Mouse (Mus musculus) stomach, embryonic 15.5 days (tissue): Measurements from ENCODE around the gene Ell. TPM values are rescaled to one million over a fixed set of nuclear protein-coding genes. Genes with fewer than 3 reads are reported as not detected.

ENCODE experiments used
- ATAC-seq: fragments of 200-750 bp; cut with Nextera tagmentation; 2 replicates; pipeline ENCODE4 v1.8.0; 2017; ENCODE audit warnings: low read depth, moderate number of reproducible peaks, moderate TSS enrichment; ENCODE audit not compliant: insufficient read depth, low FRiP score
- H3K27ac ChIP-seq: fragments of 300-500 bp; sonication (generic); 2 replicates; pipeline ENCODE4 v1.5.1; 2015; ENCODE audit warnings: mild to moderate bottlenecking, inconsistent platforms
- H3K27me3 ChIP-seq: fragments of 300-500 bp; sonication (generic); replicated peaks from 2 replicates; pipeline ENCODE4 v1.6.1; 2015; ENCODE audit warnings: inconsistent platforms
- H3K36me3 ChIP-seq: fragments of 300-500 bp; sonication (generic); 2 replicates; pipeline ENCODE4 v1.6.1; 2015; ENCODE audit warnings: inconsistent platforms
- H3K4me1 ChIP-seq: fragments of 300-500 bp; sonication (generic); 2 replicates; pipeline ENCODE4 v1.6.1; 2015; ENCODE audit warnings: inconsistent platforms
- H3K4me2 ChIP-seq: fragments of 300-500 bp; sonication (generic); 2 replicates; pipeline ENCODE4 v1.6.1; 2015; ENCODE audit warnings: mild to moderate bottlenecking, inconsistent platforms
- H3K4me3 ChIP-seq: fragments of 300-500 bp; sonication (generic); replicated peaks from 2 replicates; pipeline ENCODE4 v1.5.1; 2015; ENCODE audit warnings: inconsistent platforms
- H3K9ac ChIP-seq: fragments of 300-500 bp; sonication (generic); 2 replicates; pipeline ENCODE4 v1.6.1; 2015; ENCODE audit warnings: inconsistent platforms
- H3K9me3 ChIP-seq: fragments of 300-500 bp; sonication (generic); 2 replicates; pipeline ENCODE4 v1.6.1; 2016; ENCODE audit warnings: inconsistent platforms
- whole genome bisulfite sequencing: fragments of 180-500 bp; shearing (Covaris S2); methylation state at CpG from one replicate; pipeline ENCODE4 v1.1.7; 2015; 5-methylcytosine and 5-hydroxymethylcytosine counted together
- polyA plus RNA-seq: library from polyadenylated mRNA; unstranded; fragments of >200 nt; fragmentation: Nextera tagmentation; extraction: Ambion mirVana; gene quantifications from 2 replicates; pipeline ENCODE4 v1.2.1, GENCODE M21; 2015

The Ell gene
- polyA plus RNA-seq, 1 experiment from 2014 or later: 16.1 TPM

- Histone ChIP-seq H3K4me1 (peaks cover 28% of the 10 kb centered on the region), H3K9ac (no peak overlapping the region), H3K9me3 (no peaks in the 10 kb centered on the region), H3K27ac (0 out of 2 replicates have a peak overlapping the region, but pooled peaks have one; percentile 41), H3K4me3 (no peak overlapping the region), H3K4me2 (no peak overlapping the region), H3K27me3 (no peaks in the 10 kb centered on the region), H3K36me3 (no peaks in the 10 kb centered on the region)
- WGBS: 78% methylated on average over 8 of the region's 8 CpGs
- no peak for ATAC-seq
These were observed 76.0 kb downstream of the Ell start for GRCm38 (mm10) chr8:70615281-70615680.

- no peaks in the 10 kb centered on the region for H3K9me3 ChIP-seq
- H3K9ac ChIP-seq: no peak within 1 kb of the TSS
- H3K27me3 ChIP-seq: no peaks in the 10 kb centered on the region
- 65% methylated on average over 3 of the region's 3 CpGs for WGBS
- no peaks in the 10 kb centered on the region for H3K36me3 ChIP-seq
- peaks cover 23% of the 10 kb centered on the region for H3K4me1 ChIP-seq
- ATAC-seq: no peak
- H3K4me2 ChIP-seq: no peak within 1 kb of the TSS
- peak within 1 kb of the TSS; percentile 41; the same call in 1 of the 2 replicates for H3K27ac ChIP-seq
- 0 out of 2 replicates have a peak within 1 kb of the TSS, but pooled peaks have one; percentile 4 for H3K4me3 ChIP-seq
These were observed 76.6 kb downstream of the Ell start, which contains the start of gene Lrrc25 for GRCm38 (mm10) chr8:70615894-70616293. Gene Lrrc25 (plus strand): TSS chr8:70616155.

GRCm38 (mm10) chr8:70616645-70617044 is 77.4 kb downstream of the Ell start:
- Histone ChIP-seq H3K4me1 (peaks cover 21% of the 10 kb centered on the region), H3K27me3 (no peaks in the 10 kb centered on the region), H3K4me2 (no peak overlapping the region), H3K27ac (no peak overlapping the region), H3K4me3 (0 out of 2 replicates have a peak overlapping the region, but pooled peaks have one; percentile 4), H3K36me3 (no peaks in the 10 kb centered on the region), H3K9ac (no peak overlapping the region), H3K9me3 (no peaks in the 10 kb centered on the region)
- ATAC-seq: no peak
- 49% methylated on average over 11 of the region's 11 CpGs for WGBS

GRCm38 (mm10) chr8:70617985-70618384 is 78.7 kb downstream of the Ell start:
- WGBS: 81% methylated on average over 11 of the region's 11 CpGs
- H3K4me3 ChIP-seq: peak overlapping the region; percentile 4; the same call in 1 of the 2 replicates
- peaks cover 18% of the 10 kb centered on the region for H3K4me1 ChIP-seq
- no peak overlapping the region for H3K9ac ChIP-seq
- no peaks in the 10 kb centered on the region for H3K36me3 ChIP-seq
- peak overlapping the region; percentile 18 for H3K27ac ChIP-seq
- H3K27me3 ChIP-seq: no peaks in the 10 kb centered on the region
- ATAC-seq: no peak
- no peaks in the 10 kb centered on the region for H3K9me3 ChIP-seq
- 0 out of 2 replicates have a peak overlapping the region, but pooled peaks have one; percentile 1 for H3K4me2 ChIP-seq

- Histone ChIP-seq H3K9me3 (no peaks in the 10 kb centered on the region), H3K4me1 (peaks cover 13% of the 10 kb centered on the region), H3K36me3 (no peaks in the 10 kb centered on the region), H3K4me3 (no peak overlapping the region), H3K4me2 (no peak overlapping the region), H3K27me3 (no peaks in the 10 kb centered on the region), H3K9ac (no peak overlapping the region), H3K27ac (no peak overlapping the region)
- peak; percentile 68; the same call in 1 of the 2 replicates for ATAC-seq
- 30% methylated on average over 9 of the region's 9 CpGs for whole genome bisulfite sequencing
These were observed 79.7 kb downstream of the Ell start for GRCm38 (mm10) chr8:70618888-70619334.

GRCm38 (mm10) chr8:70622220-70622619 is 83.0 kb downstream of the Ell start:
- no peak overlapping the region for H3K27ac ChIP-seq
- no peak overlapping the region for H3K4me2 ChIP-seq
- 57% methylated on average over 3 of the region's 3 CpGs for WGBS
- H3K4me1 ChIP-seq: peaks cover 9% of the 10 kb centered on the region; the same call in 1 of the 2 replicates
- H3K36me3 ChIP-seq: no peaks in the 10 kb centered on the region
- no peaks in the 10 kb centered on the region for H3K27me3 ChIP-seq
- ATAC-seq: no peak; the same call in 1 of the 2 replicates
- H3K9me3 ChIP-seq: no peaks in the 10 kb centered on the region
- no peak overlapping the region for H3K4me3 ChIP-seq
- H3K9ac ChIP-seq: no peak overlapping the region

- no peak overlapping the region for H3K9ac ChIP-seq
- H3K36me3 ChIP-seq: no peaks in the 10 kb centered on the region
- no peak overlapping the region for H3K27ac ChIP-seq
- WGBS: 18% methylated on average over 5 of the region's 5 CpGs
- H3K9me3 ChIP-seq: no peaks in the 10 kb centered on the region
- H3K27me3 ChIP-seq: no peaks in the 10 kb centered on the region
- H3K4me1 ChIP-seq: peaks cover 6% of the 10 kb centered on the region
- ATAC-seq: no peak
- no peak overlapping the region for H3K4me3 ChIP-seq
- H3K4me2 ChIP-seq: no peak overlapping the region
These were observed 85.8 kb downstream of the Ell start for GRCm38 (mm10) chr8:70625104-70625503.

- Histone ChIP-seq H3K36me3 (no peaks in the 10 kb centered on the region), H3K4me3 (no peak overlapping the region), H3K27ac (no peak overlapping the region), H3K4me1 (peaks cover 20% of the 10 kb centered on the region), H3K9ac (no peak overlapping the region), H3K27me3 (no peaks in the 10 kb centered on the region), H3K4me2 (no peak overlapping the region), H3K9me3 (no peaks in the 10 kb centered on the region)
- 83% methylated on average over 5 of the region's 5 CpGs for WGBS
- no peak for ATAC-seq
These were observed 87.8 kb downstream of the Ell start for GRCm38 (mm10) chr8:70627041-70627440.

- Histone ChIP-seq H3K36me3 (no peaks in the 10 kb centered on the region), H3K4me2 (peak overlapping the region; percentile 84), H3K9ac (peak overlapping the region; percentile 3; the same call in 1 of the 2 replicates), H3K27me3 (no peaks in the 10 kb centered on the region), H3K27ac (no peak overlapping the region), H3K4me1 (peaks cover 26% of the 10 kb centered on the region), H3K9me3 (no peaks in the 10 kb centered on the region), H3K4me3 (peak overlapping the region; percentile 50)
- no peak for ATAC-seq
- WGBS: 52% methylated on average over 7 of the region's 7 CpGs
These were observed 89.8 kb downstream of the Ell start for GRCm38 (mm10) chr8:70628986-70629490.

GRCm38 (mm10) chr8:70629574-70630531 is 90.6 kb downstream of the Ell start:
- no peaks in the 10 kb centered on the region for H3K9me3 ChIP-seq
- peak overlapping the region; percentile 50 for H3K4me3 ChIP-seq
- peak overlapping the region; percentile 49 for H3K27ac ChIP-seq
- no peaks in the 10 kb centered on the region for H3K27me3 ChIP-seq
- peaks cover 30% of the 10 kb centered on the region for H3K4me1 ChIP-seq
- H3K36me3 ChIP-seq: no peaks in the 10 kb centered on the region
- WGBS: 1% methylated on average over 60 of the region's 60 CpGs
- H3K4me2 ChIP-seq: peak overlapping the region; percentile 84
- ATAC-seq: peak; percentile 80
- peak overlapping the region; percentile 20; the same call in 1 of the 2 replicates for H3K9ac ChIP-seq

- Histone ChIP-seq H3K27ac (peak overlapping the region; percentile 49), H3K9me3 (no peaks in the 10 kb centered on the region), H3K4me1 (peaks cover 30% of the 10 kb centered on the region), H3K4me2 (peak overlapping the region; percentile 84), H3K4me3 (peak overlapping the region; percentile 50; the same call in 1 of the 2 replicates), H3K36me3 (no peaks in the 10 kb centered on the region), H3K9ac (no peak overlapping the region), H3K27me3 (no peaks in the 10 kb centered on the region)
- ATAC-seq: peak; percentile 45; the same call in 1 of the 2 replicates
- 12% methylated on average over 22 of the region's 22 CpGs for WGBS
These were observed 91.5 kb downstream of the Ell start for GRCm38 (mm10) chr8:70630532-70631381.
